Mouse (Mus musculus): ENCODE results near the gene Omp.
"Not testable (repeated sequence)": the region's sequence is repeated elsewhere in the genome, so short reads cannot be mapped to it uniquely, and the experiment has no call there.

Omp gene

DNA sequence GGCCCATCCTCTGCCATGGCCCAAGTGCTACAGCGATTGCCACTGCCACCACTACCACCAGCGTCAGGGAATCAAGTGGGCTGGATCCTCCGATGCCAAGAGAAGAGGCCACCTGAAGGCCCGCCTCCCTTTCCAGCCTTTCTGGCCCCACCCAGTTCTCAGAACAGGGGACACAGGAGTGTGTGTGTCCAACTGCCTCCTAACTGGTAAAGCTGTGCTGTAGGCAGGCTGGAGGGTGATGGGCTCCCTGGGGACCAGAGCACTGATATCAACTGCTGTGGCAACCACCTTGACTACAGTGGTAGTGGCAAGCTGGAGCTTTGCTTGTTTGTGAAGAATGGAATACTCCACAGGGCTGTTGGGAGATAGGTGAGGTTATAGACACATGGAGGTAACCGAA, at the start of gene Omp:
Omp (minus strand) TSS at position 101 of the 400 bp plus-strand sequence.
- no peak for DNase-seq (ENCODE audit: low spot score)

DNA sequence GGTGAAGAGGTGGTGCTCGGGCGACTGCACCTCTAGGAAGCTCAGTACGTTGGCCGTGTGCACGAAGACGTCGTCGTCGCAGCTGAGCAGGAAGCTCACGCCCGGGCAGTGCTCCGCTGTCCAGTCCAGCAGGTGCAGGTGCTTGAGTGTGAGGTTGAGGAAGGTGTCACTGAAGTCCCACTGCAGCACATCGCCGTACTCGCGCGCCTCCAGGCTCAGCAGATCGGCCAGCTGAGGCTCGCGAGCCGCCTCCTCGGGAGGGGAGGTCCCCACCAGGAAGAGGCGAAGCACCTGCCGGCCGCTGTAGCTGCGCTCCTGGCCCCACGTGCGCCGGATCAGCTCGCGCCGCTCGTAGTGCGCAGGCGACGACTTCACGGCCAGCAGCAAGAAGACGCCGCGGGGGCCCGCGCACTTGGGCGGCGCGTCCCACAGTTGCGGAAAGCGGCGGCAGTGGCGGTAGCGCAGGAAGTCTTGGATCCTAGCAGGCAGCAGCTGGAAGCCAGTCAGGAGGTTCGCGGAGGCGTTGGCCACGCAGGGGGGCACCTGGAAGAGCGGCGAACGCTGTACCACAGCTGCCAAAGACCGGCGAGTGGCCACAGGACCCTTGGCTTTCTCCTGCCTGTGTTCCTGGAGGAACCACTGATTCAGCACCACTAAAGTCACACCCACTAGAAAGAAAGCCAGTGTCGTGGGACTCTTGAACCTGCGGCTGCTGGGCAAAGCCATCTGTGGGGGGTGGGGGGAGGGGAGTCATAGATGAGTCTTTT, 48.9 kb upstream of the Omp start:
- DNase-seq (ENCODE audit: low spot score), result no peak

DNA sequence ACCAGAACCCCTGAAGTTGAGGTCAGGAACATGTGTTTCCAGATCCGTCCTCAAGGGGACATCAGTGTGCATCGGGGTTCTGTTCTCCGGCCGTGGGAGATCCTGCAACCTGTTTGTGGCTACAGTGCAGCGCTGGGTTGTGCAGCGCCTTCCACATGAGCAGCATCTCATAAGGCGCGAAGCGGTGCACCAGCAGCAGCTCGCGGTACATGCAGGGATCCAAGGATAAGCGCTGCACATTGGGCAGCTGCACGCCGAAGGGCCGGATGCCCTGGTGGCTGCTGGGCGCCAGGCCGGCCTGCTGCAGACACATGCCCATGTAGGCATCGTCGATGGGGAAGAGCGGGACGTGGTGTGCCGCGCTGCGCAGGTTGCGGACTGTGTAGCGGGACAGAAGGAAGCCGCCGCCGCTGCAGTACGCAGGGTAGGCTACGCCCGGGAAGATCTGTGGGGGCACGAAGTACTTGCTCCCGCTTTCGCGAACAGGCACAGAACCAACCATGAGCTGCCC, 48.3 kb upstream of the Omp start:
- peak; percentile 38 for DNase-seq (ENCODE audit: low spot score)

DNA sequence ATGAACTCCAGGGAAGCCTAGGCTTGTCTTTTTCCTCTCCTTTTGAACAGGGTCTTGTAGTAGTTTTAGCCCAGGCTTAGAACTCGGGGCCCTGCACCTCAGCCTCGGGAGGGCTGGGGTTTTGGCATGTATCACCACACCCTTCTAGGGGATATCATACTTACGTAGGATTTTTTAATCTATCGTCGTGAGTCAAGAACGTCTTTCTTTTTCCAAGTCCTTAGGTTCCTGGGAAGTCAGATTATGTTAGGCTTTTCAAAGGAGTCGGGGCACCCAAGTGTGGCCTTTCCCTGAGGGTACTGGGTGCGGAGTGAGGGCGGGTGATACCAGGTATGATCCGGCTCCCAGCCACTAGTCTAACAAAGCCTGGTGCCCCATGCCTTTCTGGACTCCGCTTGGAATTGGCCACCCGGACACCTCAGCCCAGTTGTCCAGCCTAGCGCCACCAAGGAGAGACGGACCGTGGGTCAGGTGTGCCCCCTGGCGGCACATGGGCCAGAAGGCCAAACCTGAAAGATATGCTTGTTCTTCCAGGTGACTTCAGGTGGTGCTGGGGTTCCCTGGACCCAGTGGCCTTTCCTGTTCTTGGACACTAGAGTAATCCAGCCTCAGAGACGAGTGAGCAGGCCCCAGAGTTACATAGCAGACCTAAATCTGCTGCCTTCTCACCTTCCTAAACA, 46.4 kb upstream of the Omp start:
- no peak for DNase-seq (ENCODE audit: low spot score)

GRCm38 (mm10) chr7:98190578-98190977, 45.3 kb upstream of the Omp start:
- no peak for DNase-seq (ENCODE audit: low spot score)

DNA sequence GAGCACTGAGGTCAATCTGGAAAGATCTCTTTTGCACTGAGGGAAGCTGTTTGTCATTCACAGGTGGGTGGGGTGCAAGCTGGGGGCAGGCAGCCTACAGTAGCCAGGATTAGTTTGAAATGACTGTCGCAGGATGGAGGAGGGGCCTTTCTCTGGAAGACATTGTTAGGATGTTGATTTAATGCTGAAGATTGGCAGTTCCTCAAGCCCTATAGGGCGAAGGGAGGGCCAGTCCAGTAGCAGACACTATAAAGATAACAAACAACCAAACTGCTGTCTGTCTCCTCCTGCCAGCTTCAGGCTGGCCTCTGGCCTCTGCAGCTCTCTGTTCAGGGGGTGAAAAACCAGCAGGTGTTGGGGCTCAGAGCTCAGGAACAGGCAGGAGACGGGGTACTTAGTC, 44.4 kb upstream of the Omp start:
- no peak for DNase-seq (ENCODE audit: low spot score)

DNA sequence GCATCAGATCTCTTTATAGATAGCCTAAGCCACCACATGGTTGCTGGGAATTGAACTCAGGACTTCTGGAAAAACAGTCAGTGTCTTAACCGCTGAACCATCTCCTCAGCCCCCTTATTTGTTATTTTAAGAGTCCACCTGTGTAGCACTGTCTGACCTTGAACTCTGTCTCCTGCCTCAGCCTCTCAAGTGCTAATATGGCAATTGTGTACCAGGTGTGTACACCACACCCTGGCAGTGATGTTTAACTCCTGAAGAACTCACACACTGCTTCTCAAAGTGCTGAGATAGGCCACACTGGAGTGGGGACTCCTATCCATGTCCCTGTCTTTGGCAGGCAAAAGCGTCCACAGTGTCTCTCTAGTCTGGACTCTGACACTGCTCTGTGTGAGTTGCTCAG, 43.4 kb upstream of the Omp start:
- DNase-seq (ENCODE audit: low spot score), result no peak

GRCm38 (mm10) chr7:98188238-98188637, 42.9 kb upstream of the Omp start:
- no peak for DNase-seq (ENCODE audit: low spot score)

GRCm38 (mm10) chr7:98187332-98187731, 42.0 kb upstream of the Omp start:
- not testable (repeated sequence) for DNase-seq (ENCODE audit: low spot score)

- DNase-seq (ENCODE audit: low spot score), result peak; percentile 49
Observed at GRCm38 (mm10) chr7:98186637-98187036, 41.3 kb upstream of the Omp start.

DNA sequence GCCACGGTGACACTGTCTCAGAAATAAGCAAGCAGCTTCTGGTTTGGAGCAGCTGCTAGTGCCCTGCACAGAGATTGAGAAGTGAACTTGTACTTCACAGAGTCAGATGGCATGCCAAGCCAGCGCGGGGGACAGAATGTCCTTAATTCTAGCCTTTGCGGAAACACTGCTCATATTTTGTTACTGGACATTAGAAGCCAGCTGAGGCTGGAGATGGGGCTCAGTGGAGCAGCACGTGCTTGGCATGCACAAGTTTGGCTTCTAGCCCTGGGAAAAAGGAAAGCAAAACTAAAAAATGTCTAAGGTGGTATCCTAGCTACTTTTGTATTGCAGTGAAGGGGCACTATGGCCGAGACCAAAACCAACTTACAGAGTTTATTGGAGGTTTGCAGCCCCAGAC, 40.0 kb upstream of the Omp start:
- DNase-seq (ENCODE audit: low spot score), result peak; percentile 44

DNA sequence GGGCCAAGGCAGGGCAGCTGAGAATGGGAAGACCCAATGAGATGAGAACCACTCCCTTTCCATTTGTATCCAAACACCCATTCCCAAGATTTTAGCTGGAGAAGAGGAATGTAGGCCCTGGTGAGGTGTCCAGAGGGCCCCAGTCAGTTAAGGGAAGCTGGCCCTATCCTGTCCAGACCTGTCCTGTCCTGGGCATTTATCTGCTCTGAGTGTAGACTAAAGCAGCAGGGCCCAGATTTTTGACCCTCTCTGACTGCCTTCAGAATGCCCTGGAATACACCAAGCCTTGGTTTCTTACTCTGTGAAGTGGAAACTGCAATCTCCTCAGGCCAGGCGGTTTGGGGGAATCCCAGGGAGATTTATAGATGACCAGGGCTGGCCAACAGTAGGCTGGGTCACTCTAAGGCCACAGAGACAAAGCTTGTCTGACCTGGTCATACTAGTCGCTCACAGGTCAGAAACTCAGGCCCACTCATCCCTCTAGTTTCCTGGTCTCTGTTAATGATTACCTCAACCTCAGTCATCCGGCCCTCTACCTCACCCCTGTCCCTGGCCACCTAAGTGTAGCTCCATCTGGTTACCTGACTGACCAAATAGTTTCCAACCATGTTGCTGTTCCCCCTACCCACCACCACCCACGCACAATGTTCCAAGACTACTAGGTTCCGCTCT, 33.4 kb upstream of the Omp start:
- DNase-seq (ENCODE audit: low spot score), result no peak

DNA sequence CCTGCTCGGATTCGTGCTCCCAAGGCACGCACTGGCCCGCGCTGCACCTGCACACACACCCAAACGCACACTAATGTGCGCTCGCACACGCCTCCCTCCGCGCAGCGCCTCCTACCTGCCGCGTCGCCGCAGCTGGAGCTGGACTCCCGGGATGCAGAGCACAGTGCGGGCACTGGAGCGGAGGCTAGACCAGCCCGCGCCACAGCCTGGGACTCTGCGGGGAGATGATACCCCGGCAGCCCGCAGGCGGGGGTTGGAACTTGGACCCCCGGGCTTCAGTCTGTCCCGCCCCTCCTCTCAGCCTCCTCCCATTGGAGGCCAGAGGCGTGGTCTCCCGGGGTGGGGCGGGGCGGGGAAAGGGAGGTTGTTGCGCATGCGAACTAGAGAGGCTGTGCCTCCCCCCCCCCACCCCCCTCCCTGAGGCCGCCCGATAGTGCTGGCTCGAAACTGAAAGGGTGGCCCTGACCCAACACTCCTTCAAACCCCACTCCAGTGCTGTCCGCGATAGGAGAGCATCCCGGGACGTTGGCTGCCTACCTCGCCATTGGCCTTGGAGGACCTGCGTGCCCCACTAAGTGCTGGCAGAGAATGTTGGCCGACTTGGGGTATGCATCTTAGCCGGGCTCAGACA, 32.7 kb upstream of the Omp start, which contains the start of gene Capn5:
Capn5 (minus strand) TSS at position 346 of the 631 bp plus-strand sequence.
- DNase-seq (ENCODE audit: low spot score), result peak; percentile 57

- DNase-seq (ENCODE audit: low spot score), result no peak
Observed at GRCm38 (mm10) chr7:98177566-98177928, 32.2 kb upstream of the Omp start.

DNA sequence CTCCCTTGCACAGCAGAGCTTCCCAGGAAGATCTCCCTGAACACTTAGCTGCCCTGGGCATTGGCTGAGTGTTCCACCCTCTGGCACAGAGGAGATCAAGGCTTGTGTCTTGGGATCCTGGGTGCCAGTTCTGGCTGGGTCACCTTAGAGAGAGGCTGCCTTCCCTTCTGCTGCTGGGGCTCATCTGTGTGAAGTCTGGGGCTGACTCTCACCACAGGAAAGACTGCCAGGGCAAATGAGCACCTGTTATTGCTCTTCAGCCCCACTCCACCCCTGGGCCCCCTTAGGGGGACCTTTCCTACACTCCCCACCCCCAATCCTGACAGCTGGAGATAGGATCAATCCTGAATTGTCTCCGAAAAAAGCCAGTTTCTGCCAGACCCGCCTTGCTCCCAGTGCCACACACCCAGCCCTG, 31.8 kb upstream of the Omp start:
- DNase-seq (ENCODE audit: low spot score), result no peak

GRCm38 (mm10) chr7:98176322-98177070, 31.2 kb upstream of the Omp start:
- DNase-seq (ENCODE audit: low spot score), result no peak

- DNase-seq (ENCODE audit: low spot score), result no peak
Observed at GRCm38 (mm10) chr7:98174883-98175755, 29.8 kb upstream of the Omp start.

DNA sequence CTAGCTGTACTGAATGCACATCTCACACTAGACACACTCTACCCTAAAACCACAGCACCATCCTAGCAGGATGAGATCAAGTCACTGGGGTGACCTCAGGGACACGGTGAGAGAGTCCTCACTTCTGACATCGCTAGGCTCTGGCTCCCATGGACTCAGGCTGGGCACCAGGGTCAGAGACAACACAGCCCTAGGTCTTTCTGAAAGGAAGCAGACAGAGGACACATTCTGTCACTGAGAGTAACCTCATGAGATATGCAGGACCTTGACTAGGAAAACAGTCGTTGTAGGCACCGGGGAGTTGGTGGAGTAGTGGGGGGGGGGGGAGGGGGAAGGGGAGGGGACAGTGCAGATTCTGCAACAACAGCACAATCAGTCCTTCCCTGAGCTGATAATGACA, 28.1 kb upstream of the Omp start:
- DNase-seq (ENCODE audit: low spot score), result no peak

DNA sequence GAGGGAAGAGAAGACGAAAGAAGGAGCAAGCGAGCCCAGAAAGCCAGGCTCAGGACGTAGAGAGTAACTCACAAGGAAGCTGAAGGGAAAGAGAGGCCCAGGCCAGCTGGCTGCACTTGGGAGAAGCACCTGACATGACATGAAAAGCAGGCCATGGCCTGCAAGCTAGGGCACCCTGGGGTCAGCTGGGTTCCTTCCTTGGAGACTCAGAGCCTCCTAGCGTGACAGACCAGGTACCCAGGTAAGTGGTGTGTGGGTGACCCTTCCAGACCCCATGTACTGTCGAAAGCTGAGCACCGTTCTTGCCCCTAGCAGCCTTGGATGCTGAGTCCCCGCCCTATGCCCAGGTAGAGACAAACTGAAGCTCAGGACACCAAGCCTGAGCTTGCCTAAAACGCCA, 27.4 kb upstream of the Omp start:
- no peak for DNase-seq (ENCODE audit: low spot score)

Measured in layer of hippocampus, adult 11-12 months (tissue).